Comparison of ENCODE assay signal across 11 mouse cellular contexts in the genomic region with DNA sequence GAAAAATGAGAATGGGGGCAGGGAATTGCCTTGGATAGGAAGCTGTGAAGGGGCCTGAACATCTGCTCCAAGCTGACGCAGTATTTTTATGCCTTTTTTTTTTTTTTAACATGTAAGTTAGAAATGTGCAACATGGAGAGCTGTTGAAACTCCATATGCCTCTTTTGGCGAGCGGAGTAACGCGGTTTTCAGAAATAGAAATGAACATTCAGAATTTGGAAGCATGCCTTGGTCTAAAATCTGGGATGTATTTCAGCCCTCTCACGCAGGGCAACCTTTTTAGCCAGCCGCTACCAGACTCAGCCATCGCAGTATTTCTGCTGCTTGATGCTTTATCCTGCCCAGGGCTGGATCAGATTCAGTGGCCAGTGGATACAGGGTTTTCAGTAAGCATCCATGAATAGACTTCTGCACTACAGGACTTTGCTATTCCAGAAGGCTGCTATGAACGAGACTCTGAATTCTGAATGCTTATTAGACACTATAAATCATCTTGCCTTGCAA.
A peak's percentile ranks its signal among the peaks of the same experiment; 100 is the strongest.
DNase-seq lines count a peak whose midpoint lies in the region; ATAC-seq and TF ChIP-seq lines count a peak whose summit lies in the region.
"Had no signal": no experiment of that assay in that cellular context is flagged by ENCODE, and none has a peak within 500 bp of the region (broad histone marks: within the 10 kb centered on the region; RNA-seq: fewer than 3 reads in every experiment).

No protein-coding gene starts in this region.

- H3K27ac ChIP-seq in midbrain, embryonic 15.5 days = peak overlapping the region; percentile 53; the same call in 1 of the 2 replicates
- no peak overlapping the region for H3K27ac ChIP-seq in midbrain, embryonic 10.5 days (replicated peaks)
- H3K27ac ChIP-seq in forebrain, postnatal 0 days (ENCODE audit: low read depth, low read length) = peak overlapping the region; percentile 76
- H3K27ac ChIP-seq in left cerebral cortex, adult 2 months = peak overlapping the region; percentile 63
- H3K27ac ChIP-seq: heart, embryonic 13.5 days; stomach, embryonic 15.5 days had no signal

- ATAC-seq in midbrain, embryonic 15.5 days (replicated peaks) = no peak
- ATAC-seq in forebrain, postnatal 0 days = peak; percentile 85

- H3K4me3 ChIP-seq in midbrain, embryonic 15.5 days = no peak overlapping the region
- H3K4me3 ChIP-seq in midbrain, embryonic 10.5 days = no peak overlapping the region
- H3K4me3 ChIP-seq in forebrain, postnatal 0 days (ENCODE audit: low read depth, low read length) = no peak overlapping the region
- no peak overlapping the region for H3K4me3 ChIP-seq in left cerebral cortex, adult 2 months
- H3K4me3 ChIP-seq: heart, embryonic 13.5 days; stomach, embryonic 15.5 days had no signal

- H3K4me2 ChIP-seq in midbrain, embryonic 15.5 days = no peak overlapping the region
- H3K4me2 ChIP-seq in forebrain, postnatal 0 days (ENCODE audit: low read depth) = 0 out of 2 replicates have a peak overlapping the region, but pooled peaks have one; percentile 13
- H3K4me2 ChIP-seq: heart, embryonic 13.5 days; stomach, embryonic 15.5 days had no signal

- H3K27me3 ChIP-seq in midbrain, embryonic 15.5 days (replicated peaks) = no peaks in the 10 kb centered on the region
- no peaks in the 10 kb centered on the region for H3K27me3 ChIP-seq in midbrain, embryonic 10.5 days (ENCODE audit: low read depth, poor library complexity, severe bottlenecking)
- no peaks in the 10 kb centered on the region for H3K27me3 ChIP-seq in forebrain, postnatal 0 days (ENCODE audit: insufficient read depth, low read length)
- H3K27me3 ChIP-seq: heart, embryonic 13.5 days; stomach, embryonic 15.5 days had no signal

- no peak overlapping the region for H3K9ac ChIP-seq in midbrain, embryonic 15.5 days
- H3K9ac ChIP-seq in forebrain, postnatal 0 days = no peak overlapping the region
- H3K9ac ChIP-seq: heart, embryonic 13.5 days; stomach, embryonic 15.5 days had no signal

- peaks cover 9% of the 10 kb centered on the region; the same call in 1 of the 2 replicates for H3K4me1 ChIP-seq in midbrain, embryonic 15.5 days
- H3K4me1 ChIP-seq in midbrain, embryonic 10.5 days = no peaks in the 10 kb centered on the region
- H3K4me1 ChIP-seq in forebrain, postnatal 0 days (ENCODE audit: insufficient read depth) = 0 out of 2 replicates have a peak, but pooled peaks cover 4% of the 10 kb centered on the region
- H3K4me1 ChIP-seq: heart, embryonic 13.5 days; stomach, embryonic 15.5 days had no signal

- H3K36me3 ChIP-seq in midbrain, embryonic 15.5 days (replicated peaks) = no peaks in the 10 kb centered on the region
- H3K36me3 ChIP-seq in midbrain, embryonic 10.5 days = no peaks in the 10 kb centered on the region
- no peaks in the 10 kb centered on the region for H3K36me3 ChIP-seq in forebrain, postnatal 0 days (ENCODE audit: insufficient read depth)
- H3K36me3 ChIP-seq: G1E; heart, embryonic 13.5 days; stomach, embryonic 15.5 days had no signal

- no peak for DNase-seq in midbrain, embryonic 10.5 days (ENCODE audit: low spot score)
- DNase-seq in forebrain, postnatal 0 days = peak; percentile 84
- peak; percentile 12 to 33 for DNase-seq in left cerebral cortex, adult 2 months (ENCODE audit: extremely low spot score in 1 of 2, low spot score in 2 of 2)
- DNase-seq in telencephalon, adult 2 months (ENCODE audit: low read depth, low spot score) = peak; percentile 80
- DNase-seq in urinary bladder, adult 18-20 months (ENCODE audit: low spot score in 2 of 2) = no peak
- no peak for DNase-seq in heart, postnatal 25 days (ENCODE audit: low spot score)
- no peak for DNase-seq in adrenal gland, postnatal 14 days

- H3K9me3 ChIP-seq in midbrain, embryonic 15.5 days = no peaks in the 10 kb centered on the region
- no peaks in the 10 kb centered on the region for H3K9me3 ChIP-seq in midbrain, embryonic 10.5 days (replicated peaks)
- no peaks in the 10 kb centered on the region for H3K9me3 ChIP-seq in forebrain, postnatal 0 days (ENCODE audit: low read length)
- H3K9me3 ChIP-seq: heart, embryonic 13.5 days; stomach, embryonic 15.5 days had no signal

- 84% methylated on average over 9 of the region's 9 CpGs for WGBS in midbrain, embryonic 15.5 days
- WGBS in midbrain, embryonic 10.5 days = 97% methylated on average over 9 of the region's 9 CpGs
- WGBS in forebrain, postnatal 0 days = 40% methylated on average over 9 of the region's 9 CpGs

- no peak for TF ChIP-seq CTCF in forebrain, postnatal 0 days (IDR thresholded peaks at IDR 0.05; ENCODE audit: low read depth)
- no peak for TF ChIP-seq CTCF in left cerebral cortex, adult 2 months (IDR thresholded peaks at IDR 0.05)

- intact Hi-C loops in left cerebral cortex, adult 2 months (cut with DNase I) = loop anchor here (2.0 kb wide), 1 partner anchor 41 kb away; no protein-coding TSS in a partner anchor
- intact Hi-C loops in heart, postnatal 25 days (cut with DNase I) = no loop called here

Comparison
In these comparisons a context has a peak if more than half of its experiments do, and no peak if none do; other contexts are left out.
1. DNase-seq: peak in forebrain, postnatal 0 days (single experiment), left cerebral cortex, adult 2 months (2 of 2) and telencephalon, adult 2 months (single experiment); none in midbrain, embryonic 10.5 days (single experiment), urinary bladder, adult 18-20 months (0 of 2), heart, postnatal 25 days (single experiment) and adrenal gland, postnatal 14 days (single experiment).